Mouse (Mus musculus): ENCODE results near the gene Hspb2.

DNA sequence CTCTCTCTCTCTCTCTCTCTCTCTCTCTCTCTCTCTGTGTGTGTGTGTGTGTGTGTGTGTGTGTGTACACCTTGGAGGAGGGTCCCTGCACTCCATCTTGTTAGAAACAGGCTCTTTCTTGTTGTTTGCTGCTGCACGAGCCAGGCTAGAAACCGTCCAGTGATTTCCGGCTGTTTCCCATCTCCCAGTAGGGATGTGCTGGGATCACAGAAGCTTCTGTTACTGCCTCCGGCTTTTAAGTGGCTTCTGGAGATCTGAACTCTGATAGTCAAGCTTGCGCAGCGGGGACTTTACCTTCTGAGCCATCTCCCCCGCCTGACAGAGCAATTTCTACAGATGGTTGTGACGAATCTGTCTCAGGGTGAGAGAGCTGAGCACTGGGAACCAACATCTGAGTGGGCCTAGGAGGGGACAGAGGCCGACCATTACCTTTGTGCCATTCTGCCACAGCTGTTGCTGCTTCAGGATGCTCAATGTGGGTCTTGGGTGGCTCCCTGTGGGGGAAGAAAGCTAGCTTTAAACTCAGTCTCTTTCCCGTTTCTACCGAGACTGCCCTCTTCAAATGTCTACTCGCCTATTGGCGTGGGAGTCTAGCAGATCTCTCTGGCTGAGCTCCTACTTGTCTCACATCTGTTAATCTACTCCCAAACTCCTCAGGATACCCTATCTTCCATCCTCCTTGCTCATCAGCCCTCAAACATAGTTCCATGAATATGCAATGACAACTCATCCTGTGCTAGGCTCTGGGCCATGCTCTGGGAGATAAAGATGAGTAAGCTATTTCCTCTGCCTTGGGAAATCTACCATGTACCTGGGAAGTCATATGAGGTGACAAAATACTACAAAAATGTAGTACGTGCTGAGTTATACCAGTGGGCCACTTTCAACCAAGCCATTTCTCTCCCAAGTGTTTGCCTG lies 11.0 kb downstream of the Hspb2 start:
- no peak for TF ChIP-seq CTCF (IDR thresholded peaks at IDR 0.05; ENCODE audit: insufficient read depth, low read length)
- no peak for TF ChIP-seq POLR2A (IDR thresholded peaks at IDR 0.05; ENCODE audit: borderline replicate concordance, extremely low read depth, low read depth, low read length)
